ENCODE assay signal across 8 mouse cellular contexts in genomic region chr5:147402505-147402904, GRCm38 (mm10). TPM values are rescaled to one million over a fixed set of nuclear protein-coding genes. Genes with fewer than 3 reads are reported as not detected.
A peak's percentile ranks its signal among the peaks of the same experiment; 100 is the strongest.
DNase-seq lines count a peak whose midpoint lies in the region; ATAC-seq and TF ChIP-seq lines count a peak whose summit lies in the region.

No protein-coding gene starts in this region.

- peak; percentile 46 for DNase-seq in CH12.LX (ENCODE audit: extremely low read depth)
- peak; percentile 76 for DNase-seq in adipocyte (ENCODE audit: low spot score)
- DNase-seq in embryo, embryonic 9.5 days (ENCODE audit: extremely low spot score): peak; percentile 46
- DNase-seq in left cerebral cortex, postnatal 36 days (ENCODE audit: low spot score in 2 of 2): peak; percentile 20 to 30
- peak; percentile 38 for DNase-seq in ovary, postnatal 36 days (ENCODE audit: low spot score)
- no peak for DNase-seq in T-cell, adult 2 months (ENCODE audit: low spot score)

- no peak for ATAC-seq in intestine, postnatal 0 days
- ATAC-seq in intestine, embryonic 15.5 days: no peak

- H3K4me3 ChIP-seq in intestine, postnatal 0 days (ENCODE audit: low read depth, low read length): no peak overlapping the region
- H3K4me3 ChIP-seq in intestine, embryonic 15.5 days (replicated peaks): no peak overlapping the region
- no peak overlapping the region for H3K4me3 ChIP-seq in CH12.LX (replicated peaks in 1 of 3; ENCODE audit: low read depth in 2 of 3, low read length in 2 of 3, poor library complexity in 1 of 3)

- H3K9ac ChIP-seq in intestine, postnatal 0 days (ENCODE audit: low read depth, low read length): no peak overlapping the region
- H3K9ac ChIP-seq in intestine, embryonic 15.5 days: no peak overlapping the region
- no peak overlapping the region for H3K9ac ChIP-seq in CH12.LX (ENCODE audit: insufficient read depth, low read depth)

- TF ChIP-seq RAD21 in CH12.LX (IDR thresholded peaks at IDR 0.05; ENCODE audit: low read depth, low read length): peak; percentile 64

- intact Hi-C loops in left cerebral cortex, postnatal 36 days (cut with DNase I): loop anchor here (10.0 kb wide), 1 partner anchor 442 kb away; no protein-coding TSS in a partner anchor

- TF ChIP-seq EP300 in CH12.LX (IDR thresholded peaks at IDR 0.05; ENCODE audit: low read length): no peak

- no peaks in the 10 kb centered on the region for H3K4me1 ChIP-seq in intestine, postnatal 0 days (replicated peaks; ENCODE audit: control insufficient read depth, insufficient read depth, low read length)
- H3K4me1 ChIP-seq in intestine, embryonic 15.5 days (replicated peaks): peaks cover 8% of the 10 kb centered on the region
- H3K4me1 ChIP-seq in CH12.LX (ENCODE audit: control insufficient read depth in 1 of 2, insufficient read depth in 2 of 2): peaks cover 5 to 44% of the 10 kb centered on the region in 2 experiments; a peak in 3 of 4 replicates

- TF ChIP-seq POLR2A in CH12.LX (IDR thresholded peaks at IDR 0.05; ENCODE audit: low read depth, low read length): no peak

- H3K9me3 ChIP-seq in intestine, postnatal 0 days (ENCODE audit: control insufficient read depth): no peaks in the 10 kb centered on the region
- H3K9me3 ChIP-seq in intestine, embryonic 15.5 days: no peaks in the 10 kb centered on the region
- peaks cover 5% of the 10 kb centered on the region for H3K9me3 ChIP-seq in CH12.LX (replicated peaks; ENCODE audit: low read length)

- dilution Hi-C loops in CH12.LX (cut with MboI; ENCODE audit: extremely low pct_ligation_motif_present, extremely low pct_unique_long_range_greater_than_20kb, low sequenced_read_pairs): no loop called here

- no peaks in the 10 kb centered on the region for H3K79me2 ChIP-seq in CH12.LX (replicated peaks; ENCODE audit: control insufficient read depth, extremely low read depth, insufficient read depth, poor library complexity, severe bottlenecking)

- H3K36me3 ChIP-seq in intestine, postnatal 0 days (ENCODE audit: control insufficient read depth, insufficient read depth): no peaks in the 10 kb centered on the region
- no peaks in the 10 kb centered on the region for H3K36me3 ChIP-seq in intestine, embryonic 15.5 days
- H3K36me3 ChIP-seq in CH12.LX (replicated peaks in 1 of 2; ENCODE audit: control insufficient read depth in 1 of 2, insufficient read depth in 1 of 2, low read length in 1 of 2): no peaks in the 10 kb centered on the region

- TF ChIP-seq CTCF in intestine, postnatal 0 days (IDR thresholded peaks at IDR 0.05; ENCODE audit: low read depth): peak; percentile 75
- peak; percentile 23 to 64; a peak in 3 of 4 replicates for TF ChIP-seq CTCF in CH12.LX (conservative IDR thresholded peaks at IDR 0.05 in 1 of 2, IDR thresholded peaks at IDR 0.05 in 1 of 2; ENCODE audit: low read depth in 2 of 2, low read length in 2 of 2)

- H3K27me3 ChIP-seq in intestine, postnatal 0 days (replicated peaks; ENCODE audit: control insufficient read depth, insufficient read depth, low read length): peaks cover 39% of the 10 kb centered on the region
- peaks cover 43% of the 10 kb centered on the region for H3K27me3 ChIP-seq in intestine, embryonic 15.5 days (replicated peaks)
- peaks cover 31% of the 10 kb centered on the region for H3K27me3 ChIP-seq in CH12.LX (replicated peaks)

- no peak overlapping the region for H3K27ac ChIP-seq in intestine, postnatal 0 days (ENCODE audit: low read depth, low read length)
- no peak overlapping the region for H3K27ac ChIP-seq in intestine, embryonic 15.5 days
- H3K27ac ChIP-seq in CH12.LX (ENCODE audit: insufficient read depth, low read depth): no peak overlapping the region

- in situ Hi-C loops in CH12.LX (cut with MboI; ENCODE audit: low pct_ligation_motif_present, low pct_unique_long_range_greater_than_20kb, low sequenced_read_pairs): loop anchor here (5.0 kb wide), 1 partner anchor 70 kb away; no protein-coding TSS in a partner anchor

- H3K4me2 ChIP-seq in intestine, postnatal 0 days (replicated peaks; ENCODE audit: low read depth): no peak overlapping the region
- H3K4me2 ChIP-seq in intestine, embryonic 15.5 days (replicated peaks): no peak overlapping the region
- H3K4me2 ChIP-seq in CH12.LX (ENCODE audit: insufficient read depth, low read depth, poor library complexity, severe bottlenecking): no peak overlapping the region

- 18% methylated on average over 5 of the region's 5 CpGs for WGBS in intestine, postnatal 0 days
- 23% methylated on average over 5 of the region's 5 CpGs for WGBS in intestine, embryonic 15.5 days

TF ChIP-seq in CH12.LX, 34 proteins besides CTCF, POLR2A, EP300 and RAD21:
- TF ChIP-seq SMC3 (IDR thresholded peaks at IDR 0.05; ENCODE audit: low read depth, low read length) (peak; percentile 51), CHD2 (IDR thresholded peaks at IDR 0.05; ENCODE audit: low read length) (no peak)

RNA-seq across cellular contexts. Expression of gene Flt3, which starts 2.2 kb away (rescaled TPM):
- 0.26 TPM in 2 replicates for polyA plus RNA-seq in intestine, postnatal 0 days (2015; fragmentation: Nextera tagmentation; extraction: Ambion mirVana)
- polyA plus RNA-seq in intestine, embryonic 15.5 days (2015; fragmentation: Nextera tagmentation; extraction: Ambion mirVana): 0.31 and 0.34 TPM in 2 replicates
- 0.76 TPM in 2 replicates for total RNA-seq in CH12.LX (2012; rRNA removed)
- 3.2 and 3.3 TPM in 2 replicates for total RNA-seq in CH12.LX (2014; rRNA removed)
- polyA plus RNA-seq in CH12.LX (2012; ENCODE audit: insufficient read length, low read depth): 2.0 and 2.3 TPM in 2 replicates
- total RNA-seq in left cerebral cortex, postnatal 36 days (2021): 1 to 10 TPM; 4.8 to 7.0 TPM

RNA-seq across cellular contexts. Expression of gene Pan3, which starts 27.5 kb away (rescaled TPM):
- 40.3 and 46.4 TPM in 2 replicates for polyA plus RNA-seq in intestine, postnatal 0 days (2015; fragmentation: Nextera tagmentation; extraction: Ambion mirVana)
- polyA plus RNA-seq in intestine, embryonic 15.5 days (2015; fragmentation: Nextera tagmentation; extraction: Ambion mirVana): 64.5 and 67.5 TPM in 2 replicates
- 40.2 and 42.9 TPM in 2 replicates for total RNA-seq in CH12.LX (2012; rRNA removed)
- 43.5 and 47.2 TPM in 2 replicates for total RNA-seq in CH12.LX (2014; rRNA removed)
- polyA plus RNA-seq in CH12.LX (2012; ENCODE audit: insufficient read length, low read depth): 24.4 and 37.6 TPM in 2 replicates
- 100 to 1,000 TPM in 1 of 2 experiments, 10 to 100 TPM in 1; 67.8 to 105 TPM for total RNA-seq in left cerebral cortex, postnatal 36 days (2021)
